Mouse (Mus musculus) testis, postnatal 10 days (tissue): ENCODE data around the gene Cox11.
A peak's percentile ranks its signal among the peaks of the same experiment; 100 is the strongest.

Experiments used
- DNase-seq: peaks from one replicate; pipeline ENCODE4 v3.0.0; 2021; ENCODE audit warnings: low spot score

The Cox11 gene

DNA sequence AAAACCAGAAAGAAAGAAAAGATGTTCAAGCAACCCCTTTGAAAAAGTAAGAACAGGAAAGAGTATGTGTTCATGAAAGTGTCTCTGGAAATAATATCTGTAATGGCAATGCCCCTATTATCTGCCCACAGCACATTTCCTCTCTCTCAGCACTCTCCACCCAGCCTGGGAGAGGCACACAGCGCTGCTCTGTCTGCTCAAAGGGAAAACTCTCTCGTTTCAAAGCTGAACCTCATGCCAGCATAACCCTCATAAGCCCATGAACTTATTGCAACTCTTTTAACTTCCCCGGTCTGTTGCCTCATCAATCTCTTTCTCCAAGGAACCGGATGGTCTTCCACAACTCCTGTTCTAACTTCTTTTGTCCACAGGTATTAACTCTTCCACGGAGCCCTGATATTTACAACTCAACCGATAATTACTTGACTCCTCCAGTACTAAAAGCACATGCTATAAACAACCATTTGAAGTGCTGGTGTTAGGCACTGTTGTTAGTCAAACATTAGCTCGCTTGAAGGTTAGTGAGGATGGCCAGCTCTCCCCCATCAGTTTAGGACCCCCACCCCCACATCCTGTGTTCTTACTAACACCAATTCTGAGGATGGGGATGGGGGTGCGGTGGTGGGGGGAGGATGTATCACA is 26.5 kb downstream of the Cox11 start:
- no peak for DNase-seq

DNA sequence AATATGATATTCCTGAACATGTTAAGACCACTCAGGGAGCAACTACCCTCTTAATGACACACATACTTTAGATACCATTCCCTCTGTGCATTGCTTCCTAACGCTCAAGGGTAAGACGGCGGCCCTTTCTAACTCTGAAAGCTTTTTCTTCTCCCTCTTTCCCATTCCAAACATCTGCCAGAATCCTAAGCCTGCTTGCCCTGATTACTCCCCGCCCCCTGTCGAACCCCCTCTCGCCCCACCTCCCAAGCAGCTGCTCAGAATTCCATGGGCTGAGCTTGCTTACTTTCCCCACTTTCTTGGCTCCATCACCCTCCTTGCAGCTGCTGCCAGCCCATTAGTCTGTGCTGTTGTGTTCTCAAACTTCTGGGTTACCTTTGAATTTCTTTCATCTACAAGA is 27.2 kb downstream of the Cox11 start:
- peak; percentile 51 for DNase-seq

DNA sequence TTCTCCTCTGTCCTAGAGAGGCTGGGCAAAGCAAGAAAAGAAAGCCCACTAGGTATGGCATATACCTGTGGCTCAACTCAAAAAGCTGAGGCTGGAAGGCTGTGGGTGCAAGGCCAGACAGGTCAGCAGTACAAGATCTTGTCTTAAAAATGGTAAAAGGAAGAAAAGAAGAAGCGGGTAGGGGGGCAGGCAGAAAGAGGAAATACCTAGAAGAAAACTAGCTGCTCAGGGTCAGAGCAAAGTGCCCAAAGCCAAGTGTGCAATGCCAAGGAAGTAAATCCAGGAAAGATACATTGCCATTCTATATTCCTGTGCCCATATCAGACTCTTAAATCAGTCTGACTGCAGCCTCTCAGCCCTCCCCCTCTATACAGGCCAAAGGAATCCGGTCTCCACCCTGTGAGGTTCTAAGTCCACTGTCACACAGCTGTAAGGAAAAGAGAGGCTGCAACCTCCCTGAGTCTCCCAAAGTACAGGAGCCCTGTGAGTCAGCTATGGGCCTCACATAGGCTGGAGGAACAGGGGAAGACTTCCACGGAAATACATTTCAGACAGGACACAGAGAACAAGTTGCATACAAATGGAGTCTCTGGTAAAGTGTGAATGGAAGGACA is 28.3 kb downstream of the Cox11 start:
- no peak for DNase-seq

DNA sequence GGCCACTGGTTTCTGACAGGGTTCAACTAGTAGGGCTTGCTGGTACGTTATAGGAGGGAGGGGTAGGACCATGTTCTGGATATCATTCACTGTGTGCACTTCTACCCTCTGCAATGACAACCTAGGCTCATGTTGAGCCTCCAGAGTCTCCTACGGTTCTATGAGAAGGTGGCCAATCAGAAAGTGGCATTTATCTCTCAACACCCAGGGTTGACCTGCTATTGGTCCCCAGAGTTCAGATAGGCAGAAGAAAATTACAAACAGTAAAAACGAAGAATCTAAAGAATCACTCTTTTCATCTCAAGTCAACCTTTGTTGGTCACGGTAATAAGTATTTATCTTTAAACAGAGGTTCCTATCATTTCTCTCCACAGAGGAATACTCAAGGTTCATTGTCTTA is 28.9 kb downstream of the Cox11 start:
- no peak for DNase-seq

DNA sequence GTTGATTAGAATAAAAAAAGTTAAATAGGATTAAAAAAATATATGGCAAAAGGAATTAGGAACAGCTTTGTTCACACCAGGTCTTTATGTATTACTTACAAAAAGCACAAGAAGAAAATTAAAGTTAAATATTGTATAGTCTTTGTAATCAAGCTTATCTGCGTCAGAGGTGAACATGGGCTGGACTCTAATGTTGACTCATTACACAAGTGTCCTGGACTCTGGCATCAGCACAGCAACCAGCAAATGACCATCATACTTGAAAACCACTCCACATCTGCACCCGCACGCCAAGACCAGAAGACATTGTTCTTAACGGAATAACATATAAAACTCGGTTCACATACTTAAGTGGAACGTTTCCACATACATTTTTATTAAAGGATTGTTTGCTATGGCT is 29.4 kb downstream of the Cox11 start:
- no peak for DNase-seq

DNA sequence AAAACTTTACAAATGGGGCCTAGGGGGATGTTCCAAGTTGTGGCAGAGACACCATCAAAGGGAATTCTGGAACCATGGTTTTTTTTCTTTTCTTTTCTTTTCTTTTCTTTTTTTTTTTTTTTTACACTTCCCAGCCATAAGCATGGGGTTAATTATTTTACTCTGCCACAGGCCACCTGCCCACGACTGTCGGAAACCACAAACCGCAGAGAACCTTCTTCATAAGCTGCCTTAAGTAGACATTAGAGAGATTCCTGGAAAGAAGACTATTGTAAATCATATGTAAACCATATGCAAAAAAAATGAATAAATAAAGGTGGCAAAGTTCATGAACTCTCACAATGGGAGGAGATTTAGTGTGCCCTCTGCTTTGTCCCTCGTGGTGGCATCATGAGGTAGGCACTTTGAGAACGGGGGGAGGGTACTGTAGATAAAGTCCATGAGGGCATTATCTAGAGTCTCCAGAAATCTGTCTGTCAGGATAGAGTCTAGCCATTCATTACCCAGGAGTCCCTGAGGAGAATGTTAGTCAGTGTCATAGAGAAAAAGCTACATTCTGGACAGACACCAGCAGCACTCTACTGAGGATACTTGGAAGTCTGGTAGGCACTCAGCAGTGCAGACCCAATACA is 37.6 kb downstream of the Cox11 start:
- DNase-seq = no peak

DNA sequence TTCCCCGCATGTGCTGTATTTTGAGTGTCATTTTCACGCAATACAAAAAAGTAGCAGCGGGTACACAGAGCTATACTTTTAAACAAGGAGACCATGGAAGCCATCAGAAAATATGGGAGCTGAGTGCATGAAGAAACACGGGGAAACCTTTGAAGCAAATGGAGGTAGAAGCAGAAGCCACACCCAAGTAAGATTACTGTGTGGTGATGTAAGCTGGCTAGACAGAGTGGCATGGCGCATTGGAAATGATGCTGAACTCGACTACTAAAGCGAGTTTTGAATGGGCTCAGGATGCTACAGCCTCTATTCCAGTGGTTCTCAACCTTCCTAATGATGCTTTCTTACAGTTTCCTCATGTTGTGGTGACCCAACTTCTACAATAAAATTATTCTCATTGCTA is 39.1 kb downstream of the Cox11 start:
- DNase-seq = no peak

DNA sequence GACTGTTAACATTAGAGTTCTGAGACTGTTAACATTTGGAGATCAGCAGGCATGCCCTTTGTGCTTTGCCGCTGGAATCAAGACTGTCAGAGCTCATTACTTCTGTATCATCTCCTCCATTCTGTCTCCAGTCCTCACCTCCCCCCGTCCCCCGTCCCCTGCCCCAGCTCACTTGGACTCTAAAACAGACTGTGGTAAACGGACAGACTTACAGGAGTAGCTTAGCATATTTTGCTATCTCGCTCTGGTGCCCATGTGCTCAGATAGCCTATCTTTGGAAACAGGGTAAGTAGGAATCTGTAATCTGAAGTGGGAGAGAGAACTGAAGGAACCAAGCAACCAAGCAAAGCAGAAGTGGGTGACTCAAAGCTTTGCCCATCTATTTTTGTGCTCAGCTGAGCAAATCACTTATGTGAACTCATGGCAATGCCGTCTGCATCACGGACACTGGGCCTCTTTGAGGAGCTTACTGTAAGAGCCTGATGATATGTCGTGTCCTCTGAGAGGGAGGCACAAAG is 39.9 kb downstream of the Cox11 start:
- DNase-seq = no peak

DNA sequence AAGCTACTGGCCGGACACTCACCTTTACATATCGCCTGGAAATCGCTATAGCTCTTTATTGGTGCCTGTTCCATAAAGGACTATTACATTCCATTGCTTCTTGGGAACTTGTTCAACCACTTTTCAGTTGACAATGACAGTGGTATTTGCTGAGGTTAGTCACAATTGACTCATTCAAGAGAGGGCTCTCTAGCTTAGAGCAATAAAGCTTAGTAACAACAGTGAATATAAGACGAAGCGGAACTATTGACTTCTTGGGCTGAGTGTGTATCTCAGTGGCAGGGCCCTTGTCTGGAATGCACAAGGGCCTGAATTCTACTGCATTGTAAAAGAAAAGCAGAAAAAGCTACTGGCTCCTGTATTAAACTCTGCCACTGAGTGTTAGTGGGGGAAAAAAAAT is 40.6 kb downstream of the Cox11 start:
- no peak for DNase-seq

DNA sequence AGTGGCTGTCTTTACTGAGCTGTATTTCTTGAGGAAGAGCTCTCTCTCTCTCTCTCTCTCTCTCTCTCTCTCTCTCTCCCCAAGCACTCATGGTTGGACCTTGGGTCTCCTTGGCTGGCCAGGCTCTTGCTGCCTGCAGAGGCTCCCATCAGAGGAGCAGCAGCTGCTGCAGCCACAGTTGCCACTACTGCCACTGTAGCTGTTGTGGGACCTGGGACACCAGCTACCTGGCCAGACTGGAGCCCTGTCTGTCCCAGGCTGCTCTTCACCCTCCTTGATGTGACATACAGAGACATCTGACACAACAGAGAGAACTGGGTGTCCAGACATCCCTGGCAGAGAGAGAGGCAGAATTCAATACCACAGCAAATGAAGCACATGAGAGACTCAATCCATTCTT is 43.2 kb downstream of the Cox11 start:
- no peak for DNase-seq

DNA sequence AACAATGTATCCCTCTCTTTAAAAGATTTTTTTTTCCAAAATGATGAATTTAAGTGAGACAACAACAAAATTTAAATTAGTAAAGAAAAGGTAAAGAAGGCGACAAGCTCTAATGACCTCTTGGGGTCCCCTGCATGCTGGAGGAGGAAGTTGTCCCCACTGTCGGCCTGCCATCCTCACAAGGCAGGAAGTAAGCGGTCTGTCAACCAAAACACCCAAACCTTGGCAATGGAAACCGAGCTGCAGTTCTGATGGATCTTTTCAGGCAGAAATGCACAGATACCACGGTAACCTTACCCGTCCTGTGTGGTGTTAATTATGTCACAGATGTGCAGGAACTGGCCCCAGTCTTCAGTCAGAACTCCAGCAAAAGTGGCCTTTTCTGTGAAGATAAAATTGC is 46.8 kb downstream of the Cox11 start:
- DNase-seq = no peak

DNA sequence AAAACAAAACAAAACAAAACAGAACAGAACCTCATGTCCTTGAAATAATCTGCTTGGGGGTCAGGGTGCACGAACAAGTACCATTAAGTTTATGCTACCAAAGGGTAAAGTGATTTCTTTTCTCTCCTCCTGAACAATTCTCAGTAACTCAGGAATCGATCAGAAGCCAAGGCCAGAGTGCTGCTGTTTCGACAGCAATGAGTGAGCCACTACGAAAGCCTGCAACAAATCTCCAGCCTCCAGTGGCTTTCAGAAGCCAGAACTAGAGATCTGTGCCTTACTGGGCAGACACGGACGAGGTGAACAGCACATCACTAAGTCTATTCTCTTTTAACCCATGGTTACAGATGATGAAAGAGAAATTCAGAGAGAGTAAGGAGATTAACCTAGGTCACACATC is 47.2 kb downstream of the Cox11 start:
- no peak for DNase-seq

DNA sequence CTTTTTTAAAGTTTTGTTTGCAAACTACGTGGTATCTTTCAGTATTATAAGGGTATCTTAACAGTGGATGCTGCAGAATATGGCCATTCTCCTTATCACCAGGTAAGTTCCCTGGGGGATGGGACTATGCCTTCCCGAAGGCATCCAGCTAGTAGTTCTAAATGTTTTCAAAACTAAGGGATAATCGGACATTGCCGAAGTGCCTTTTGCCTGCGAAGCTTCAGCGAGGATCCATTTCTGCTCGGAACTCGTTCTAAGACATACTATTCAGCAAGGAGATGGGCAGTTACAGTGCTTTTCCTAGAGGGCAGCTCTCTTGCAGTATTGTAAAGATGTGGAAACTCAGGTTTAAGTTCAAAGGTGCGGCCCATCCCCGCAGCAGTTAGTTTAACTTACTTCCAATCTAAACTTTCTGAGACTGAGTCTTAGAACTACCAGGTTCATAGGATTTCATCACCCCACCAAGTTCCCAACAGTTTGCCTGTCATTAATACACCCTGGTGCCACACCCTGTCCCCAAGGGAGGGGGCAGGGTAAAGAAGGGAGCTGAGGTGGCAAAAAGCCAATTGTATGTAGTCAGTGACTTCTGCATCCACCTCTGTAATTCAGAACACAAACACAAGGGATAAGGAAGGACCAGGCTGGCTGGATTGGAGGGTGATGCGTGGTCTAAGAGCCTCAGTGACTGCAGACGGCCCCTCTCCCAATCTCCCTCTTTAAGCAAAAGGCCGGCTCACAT is 48.5 kb downstream of the Cox11 start:
- no peak for DNase-seq

DNA sequence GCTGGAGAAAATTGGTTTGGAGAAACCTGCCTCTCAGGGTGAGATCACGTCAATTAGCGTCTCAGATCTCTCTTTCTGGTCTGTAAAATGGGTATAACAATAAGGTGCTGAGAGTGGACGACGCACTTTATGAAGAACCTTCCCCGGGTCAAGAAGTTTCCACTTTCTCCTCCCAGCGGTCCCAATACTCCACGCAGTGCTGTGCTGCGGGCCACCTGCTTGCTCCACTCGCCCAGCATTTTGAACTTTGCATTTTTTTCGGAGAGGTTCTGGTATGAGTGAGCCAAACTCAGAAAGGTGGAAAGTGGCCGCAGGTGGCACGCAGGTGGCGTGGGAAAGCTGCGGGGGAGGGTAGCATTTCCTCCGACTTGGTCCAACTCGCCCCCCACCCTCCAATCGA is 49.1 kb downstream of the Cox11 start:
- no peak for DNase-seq

DNA sequence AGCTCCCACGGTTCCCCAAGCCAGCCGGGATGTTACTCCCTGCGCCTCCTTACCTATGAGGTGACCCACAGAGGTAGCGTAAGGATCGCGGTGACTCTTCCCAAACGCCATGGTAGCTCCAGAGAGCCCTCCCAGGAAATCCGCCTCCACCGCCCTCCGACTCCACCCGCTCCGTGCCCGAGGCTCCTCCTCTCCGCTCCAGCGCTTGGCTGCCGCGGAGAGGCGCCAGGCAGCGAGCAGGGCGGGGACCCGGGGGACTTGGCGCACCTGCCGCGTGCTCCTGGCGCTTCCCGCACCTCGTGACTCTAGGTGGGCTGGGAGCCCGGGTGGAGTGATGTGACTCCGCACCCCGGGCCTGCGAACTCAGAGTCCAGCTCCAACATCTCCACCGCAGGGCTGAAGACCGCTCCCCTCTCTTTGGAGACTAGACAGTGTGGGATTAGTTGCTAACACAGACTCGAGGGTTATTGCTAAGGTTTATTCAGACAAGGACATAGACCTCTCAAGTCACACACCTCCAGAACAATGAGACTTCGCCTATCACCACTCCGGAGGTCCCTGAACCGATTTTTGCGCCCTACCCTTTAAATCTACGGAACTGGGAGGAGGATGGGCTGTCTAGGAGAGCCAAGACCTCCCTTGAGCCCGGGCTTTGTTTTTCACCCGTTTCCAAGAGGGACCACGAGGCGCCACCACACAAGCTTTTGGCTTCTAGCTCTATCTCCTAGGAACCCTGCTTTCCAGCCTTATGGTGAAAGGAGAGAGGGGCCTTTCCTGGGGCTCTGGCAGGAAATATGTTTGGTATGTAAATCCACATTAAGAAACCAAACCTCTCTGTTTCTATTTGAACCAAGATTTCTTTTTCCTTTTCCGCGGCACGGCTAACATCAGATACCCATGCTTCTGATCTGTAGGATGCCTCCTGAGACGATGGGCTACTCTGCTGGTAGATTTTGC is 49.8 kb downstream of the Cox11 start, which contains the start of gene Tom1l1:
TSS of gene Tom1l1 (minus strand) at position 907 of the 957 bp plus-strand sequence.
- DNase-seq = peak; percentile 83

DNA sequence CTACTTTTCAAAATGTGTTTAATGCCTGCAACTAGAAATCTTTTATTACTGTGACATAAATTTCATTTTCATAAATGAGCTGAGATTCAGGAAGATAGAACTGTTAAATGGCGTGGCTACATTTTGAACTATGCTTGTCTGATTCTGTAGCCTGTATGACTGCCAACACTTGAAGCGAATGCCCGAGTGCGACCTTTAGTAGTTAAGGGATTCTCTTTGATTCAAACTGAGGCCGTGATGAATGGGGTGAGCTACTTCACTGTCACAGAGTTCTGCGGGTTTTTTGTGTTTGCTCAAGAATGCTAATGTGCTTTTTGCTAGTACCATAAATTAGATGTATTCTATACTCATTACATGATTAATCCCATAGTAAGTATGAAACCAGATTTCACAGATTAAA is 52.4 kb downstream of the Cox11 start:
- DNase-seq = no peak

DNA sequence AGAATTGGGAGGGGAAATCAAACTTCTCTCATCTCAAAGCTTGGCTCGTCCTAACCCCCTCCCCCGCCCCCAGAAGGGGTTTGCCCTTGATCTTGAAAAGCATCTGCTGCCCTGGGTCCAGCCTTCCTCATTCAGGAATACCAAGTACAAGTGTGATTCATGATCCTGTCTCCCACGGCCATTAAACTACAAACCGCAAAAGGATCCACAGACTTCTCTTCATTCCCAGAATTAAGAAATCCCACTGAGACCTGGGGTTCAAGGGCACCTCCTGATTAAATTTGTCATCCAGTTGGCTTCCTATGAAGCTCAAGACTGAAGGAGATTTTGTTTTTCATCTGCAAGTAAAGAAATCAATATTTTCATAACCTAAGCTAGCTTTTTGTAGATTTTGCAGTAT is 56.2 kb downstream of the Cox11 start:
- DNase-seq = no peak
